Mouse (Mus musculus) spleen, postnatal 4 days (tissue): ENCODE results near the gene Pomt1.

Source experiments
- DNase-seq, 2 experiments: peaks; one replicate each; pipeline ENCODE4 v3.0.0; 2022; ENCODE audit warnings: low spot score in 2 of 2

The Pomt1 gene

DNA sequence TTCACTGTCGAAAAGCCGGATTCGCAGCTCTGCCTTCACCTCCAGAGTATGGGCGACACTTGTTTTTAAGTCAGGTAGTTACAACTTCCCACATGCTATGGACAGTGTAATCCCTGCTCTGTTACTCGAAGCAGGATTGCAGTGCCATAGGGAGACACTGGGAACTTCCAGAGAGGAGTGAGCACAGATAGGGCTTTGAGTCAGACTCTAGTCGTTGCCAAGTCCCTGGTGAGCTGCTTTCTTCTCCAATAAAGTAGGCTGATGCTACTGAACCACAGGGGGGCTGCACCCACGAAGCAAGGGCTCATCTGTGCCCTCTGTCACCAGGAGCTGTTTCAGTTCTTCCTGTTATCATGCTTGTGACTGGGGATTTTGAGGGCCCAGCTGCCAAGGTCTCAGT lies 14.8 kb upstream of the Pomt1 start:
- DNase-seq, result no peak

DNA sequence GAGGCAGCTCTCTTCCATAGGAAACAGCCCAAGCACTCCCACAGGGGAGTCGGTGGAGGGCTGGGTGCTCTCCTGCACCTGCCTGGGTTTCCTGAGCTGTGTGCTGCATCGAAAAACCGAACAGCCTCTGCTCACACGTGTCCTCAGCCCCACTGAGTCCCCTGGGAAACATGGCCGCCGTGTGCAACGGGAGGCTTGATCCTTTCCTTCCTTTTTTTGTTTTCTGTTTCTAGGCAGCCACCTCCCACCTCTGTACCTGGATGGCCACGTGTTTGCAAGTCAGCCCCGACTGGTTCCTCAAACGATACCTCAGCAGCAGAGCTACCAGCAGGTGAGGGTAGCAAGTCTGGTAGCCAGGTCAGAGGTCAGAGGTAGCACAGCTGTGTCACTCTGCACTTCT lies 14.3 kb upstream of the Pomt1 start:
- DNase-seq, result no peak

GRCm38 (mm10) chr2:32235433-32235832 lies 957 bp upstream of the Pomt1 start:
- no peak for DNase-seq

DNA sequence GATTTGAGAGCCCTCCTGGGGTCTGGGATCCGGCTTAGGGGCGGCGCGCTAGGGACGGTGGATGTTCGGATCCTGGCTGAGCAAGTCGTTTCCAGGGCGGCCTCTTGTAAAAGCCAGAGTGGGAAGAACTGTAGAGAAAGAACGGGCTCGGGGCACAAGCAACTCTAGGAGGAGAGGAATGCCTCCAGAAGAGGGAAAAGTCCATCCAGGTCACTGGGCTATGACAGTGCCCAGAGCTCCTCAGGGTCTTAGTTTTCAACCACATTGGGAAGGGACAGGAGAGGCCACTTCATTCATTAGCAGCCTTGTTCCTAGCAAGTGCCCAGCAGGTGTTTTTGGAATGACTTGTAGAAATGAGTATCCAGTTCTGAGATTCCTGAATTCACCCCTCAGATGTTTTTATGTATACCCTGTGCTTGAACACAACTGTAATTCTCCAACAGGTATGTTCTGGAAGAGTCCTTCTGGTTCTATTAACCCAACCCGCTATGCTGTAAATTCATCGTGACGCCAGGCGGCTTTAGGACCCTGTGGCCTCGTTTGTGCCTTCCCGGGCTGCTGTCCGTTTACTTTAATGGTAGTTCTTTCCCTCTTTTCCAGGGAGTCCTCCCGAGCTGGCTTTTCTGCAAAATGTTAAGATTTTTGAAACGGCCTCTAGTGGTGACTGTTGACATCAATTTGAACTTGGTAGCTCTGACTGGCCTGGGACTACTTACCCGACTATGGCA lies 534 bp downstream of the Pomt1 start:
- peak; percentile 47 to 72 for DNase-seq

DNA sequence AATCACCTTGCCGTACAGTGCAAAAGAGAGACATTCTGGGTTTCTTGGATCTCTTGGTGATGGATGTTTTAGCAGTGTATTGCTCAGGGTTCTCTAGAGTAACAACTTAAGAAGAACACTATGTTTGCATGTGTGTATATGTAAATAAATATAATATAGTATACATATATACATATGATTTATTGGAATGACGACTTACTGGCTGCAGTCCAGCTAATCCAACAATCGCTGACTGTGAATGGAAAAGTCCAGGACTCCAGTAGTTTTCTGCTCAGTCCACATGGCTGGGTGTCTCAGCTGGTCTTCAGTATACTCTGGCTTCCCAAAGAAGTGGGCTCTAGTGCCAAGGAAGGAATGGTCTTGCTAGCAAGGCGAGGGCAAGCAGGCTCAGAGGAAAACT lies 1.2 kb downstream of the Pomt1 start:
- no peak for DNase-seq

GRCm38 (mm10) chr2:32238708-32239435 lies 2.5 kb downstream of the Pomt1 start:
- DNase-seq, result no peak

GRCm38 (mm10) chr2:32240591-32240990 lies 4.2 kb downstream of the Pomt1 start:
- no peak for DNase-seq

GRCm38 (mm10) chr2:32242986-32243385 lies 6.6 kb downstream of the Pomt1 start:
- DNase-seq, result no peak

DNA sequence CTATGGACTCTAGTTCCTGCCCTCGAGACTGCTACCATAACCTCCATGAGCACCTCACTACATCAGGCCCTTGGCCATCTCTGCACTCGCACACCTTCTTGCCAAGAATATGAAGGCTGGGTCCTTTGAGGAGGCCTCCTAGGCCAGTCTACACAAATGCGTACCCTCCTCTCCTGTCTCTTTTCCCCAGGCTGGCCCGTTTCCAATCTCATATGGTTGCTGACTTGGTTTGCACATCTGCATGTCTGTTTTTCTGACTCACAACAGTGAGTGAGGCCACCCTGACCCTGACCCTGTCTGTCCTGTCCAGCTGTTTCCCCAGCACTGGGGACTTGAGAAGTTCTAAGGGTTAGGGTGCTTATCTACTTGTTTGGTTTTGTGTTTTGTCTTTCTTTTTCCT lies 10.4 kb downstream of the Pomt1 start:
- DNase-seq, result no peak

DNA sequence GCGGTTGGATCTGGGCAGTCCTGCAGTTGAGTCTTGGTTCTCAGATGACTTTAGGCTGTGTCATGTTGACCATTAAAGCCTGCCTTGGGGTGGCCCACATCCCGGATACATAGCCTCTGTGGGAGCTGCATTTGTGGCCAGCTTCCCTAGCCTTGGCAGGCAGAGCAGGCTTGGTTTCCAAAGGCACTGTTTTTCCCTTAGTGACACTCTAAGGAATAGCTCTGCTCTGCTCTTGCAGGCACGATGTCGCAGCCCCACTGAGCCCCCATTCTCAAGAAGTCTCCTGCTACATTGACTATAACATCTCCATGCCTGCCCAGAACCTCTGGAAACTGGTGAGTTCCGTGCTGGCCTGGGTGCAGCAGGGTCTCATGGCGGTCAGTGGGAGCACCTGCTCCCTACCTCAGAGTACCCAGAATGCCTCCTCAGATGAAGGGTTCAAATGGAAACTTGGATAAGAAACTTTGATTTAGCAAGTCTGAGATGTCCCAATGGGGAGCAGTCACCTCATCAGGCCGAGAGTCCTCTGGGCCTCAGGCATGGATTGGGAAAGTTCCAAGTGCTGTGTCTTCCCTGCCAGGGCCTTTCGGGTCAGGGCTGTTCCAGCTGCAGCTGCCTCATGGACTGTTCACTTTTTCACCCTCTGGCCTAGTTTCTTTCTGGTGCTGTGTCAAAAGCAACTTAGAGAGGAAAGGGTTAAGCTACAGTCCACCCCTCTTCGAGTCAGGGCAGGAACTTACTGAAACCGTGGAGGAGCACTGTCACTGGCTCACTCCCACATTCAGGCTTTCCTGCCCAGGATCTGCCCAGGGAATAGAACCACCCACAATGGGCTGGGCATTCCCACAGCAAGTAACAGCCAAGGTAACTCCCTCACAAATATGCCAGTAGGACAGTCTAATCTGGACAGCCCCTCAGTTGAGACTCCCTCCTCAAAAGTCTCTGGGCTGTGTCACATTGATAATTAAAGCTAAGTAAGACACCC lies 12.3 kb downstream of the Pomt1 start:
- no peak for DNase-seq

DNA sequence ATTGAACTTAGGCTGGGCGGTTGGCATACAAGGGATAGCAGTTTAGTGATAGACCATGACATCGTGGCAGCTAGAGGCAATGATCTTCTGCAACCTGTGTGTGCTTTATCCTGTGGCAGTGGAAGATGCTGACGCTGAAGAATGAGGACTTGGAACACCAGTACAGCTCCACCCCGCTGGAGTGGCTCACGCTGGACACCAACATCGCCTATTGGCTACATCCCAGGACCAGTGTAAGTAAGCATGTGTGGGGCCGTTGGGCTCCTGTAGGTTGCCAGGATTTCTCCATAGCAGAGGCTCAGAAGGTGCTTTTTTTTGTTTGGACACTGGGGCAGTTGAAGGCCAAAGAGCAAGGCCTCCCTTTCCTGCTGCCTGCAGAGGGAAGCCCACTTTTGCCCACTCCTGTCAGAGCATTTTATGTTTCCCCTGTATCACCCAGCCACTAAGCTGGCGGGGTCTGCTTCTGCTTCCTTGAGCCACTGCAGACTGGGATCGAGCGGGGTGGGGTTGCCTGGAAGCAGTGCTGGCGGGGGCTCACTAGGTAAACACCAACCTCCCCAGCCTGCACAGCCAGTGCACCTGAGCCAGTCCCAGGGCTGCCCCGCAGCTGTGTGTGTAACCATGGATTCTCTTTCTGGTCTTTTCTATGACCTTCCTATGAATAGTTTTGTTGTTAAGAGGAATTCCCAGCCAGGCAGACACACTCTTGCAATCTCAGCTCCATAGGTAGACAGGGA lies 15.6 kb downstream of the Pomt1 start:
- no peak for DNase-seq

- no peak for DNase-seq
Measured at GRCm38 (mm10) chr2:32252658-32253057, 16.3 kb downstream of the Pomt1 start.

GRCm38 (mm10) chr2:32253352-32253751 lies 17.0 kb downstream of the Pomt1 start:
- no peak for DNase-seq

GRCm38 (mm10) chr2:32254563-32254962 lies 18.2 kb downstream of the Pomt1 start:
- DNase-seq, result no peak

- no peak for DNase-seq
Measured at GRCm38 (mm10) chr2:32256273-32256672, 19.9 kb downstream of the Pomt1 start.

DNA sequence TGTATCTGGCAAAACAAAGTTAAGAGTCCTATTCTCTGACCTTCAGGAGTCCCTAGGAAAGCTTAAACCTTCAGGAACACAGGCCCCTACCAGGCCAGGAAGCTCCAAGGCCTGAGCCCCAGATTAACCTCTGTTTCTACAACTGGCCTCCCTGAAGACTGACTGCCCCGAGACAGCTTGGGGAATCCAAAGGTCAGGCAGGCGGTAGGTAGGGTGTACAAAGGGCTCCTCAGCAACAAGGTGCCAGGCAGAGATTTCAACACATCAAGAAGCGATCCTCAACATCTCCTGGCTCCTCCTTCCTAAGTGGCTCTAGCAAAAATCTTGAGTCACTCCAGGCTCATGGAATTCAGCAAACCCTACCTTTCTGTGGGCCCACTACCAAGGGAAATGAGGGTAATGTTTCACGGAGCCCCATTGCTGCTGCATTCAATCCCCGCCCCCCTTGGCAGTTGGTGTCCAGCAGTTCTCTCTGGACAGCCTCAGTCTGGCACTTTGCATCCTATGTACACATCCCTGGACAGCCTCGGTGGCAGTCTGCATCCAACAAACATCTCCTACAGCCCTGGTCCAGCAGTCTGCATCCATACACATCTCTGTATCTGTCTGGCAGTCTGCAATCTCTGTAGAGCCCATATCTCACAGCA lies 22.6 kb downstream of the Pomt1 start:
- no peak for DNase-seq

DNA sequence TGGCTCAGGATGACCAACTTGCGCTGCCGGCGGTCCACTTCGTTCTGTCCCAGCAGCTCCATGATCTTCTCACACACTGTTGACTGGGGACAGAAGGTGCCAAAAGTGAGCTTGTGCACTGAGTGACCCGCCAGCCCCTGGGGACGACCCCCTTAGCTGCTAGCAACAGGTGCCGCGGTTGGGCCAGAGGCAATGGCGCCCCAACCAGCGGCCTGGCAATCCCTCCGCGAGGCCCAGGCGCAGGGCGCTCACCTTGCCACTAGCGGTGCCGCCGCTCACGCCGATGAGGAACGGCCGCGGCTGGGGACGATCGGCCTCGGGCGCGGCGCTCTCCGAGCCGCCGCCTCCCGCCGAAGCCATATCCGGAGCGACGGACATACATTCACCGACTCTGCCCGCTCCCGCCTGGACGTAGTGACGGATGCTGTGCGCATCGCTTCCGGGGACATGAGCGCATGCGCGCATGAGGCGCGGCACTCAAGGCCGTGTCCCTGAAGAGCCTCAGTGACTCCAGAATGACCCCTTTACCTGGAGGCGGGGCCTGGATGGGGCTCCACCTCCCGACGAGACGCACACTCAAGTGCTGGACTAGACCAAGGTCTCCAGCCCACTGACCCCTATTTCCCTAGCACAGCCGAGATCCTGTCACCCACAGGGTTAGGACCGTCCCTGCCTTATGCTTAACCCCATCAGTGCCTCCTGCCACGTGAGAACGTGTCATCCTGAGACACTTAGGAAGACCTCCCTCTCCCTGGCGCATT lies 23.4 kb downstream of the Pomt1 start, which contains the start of gene Uck1:
Gene Uck1, minus strand, starts transcription at position 503 of the 761 bp plus-strand sequence.
- DNase-seq, result peak; percentile 90 to 95

DNA sequence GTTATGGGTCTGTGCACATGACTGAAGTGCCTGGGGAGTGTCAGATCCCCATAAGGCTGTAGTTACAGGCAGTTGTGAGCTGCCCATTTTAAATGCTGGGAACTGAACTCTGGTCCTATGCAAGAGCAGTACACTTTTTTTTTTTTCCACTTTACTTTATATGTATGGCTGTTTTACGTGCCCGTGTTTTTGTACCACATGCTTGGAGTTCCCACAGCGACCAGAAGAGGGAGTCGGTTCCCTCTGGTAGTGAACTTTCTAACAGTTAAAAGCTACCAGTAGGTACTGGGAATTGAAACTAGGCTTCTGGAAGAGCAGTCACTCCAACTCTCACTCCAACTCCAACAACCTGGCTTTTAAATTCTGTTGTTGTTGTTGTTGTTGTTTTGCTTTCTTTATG lies 24.2 kb downstream of the Pomt1 start:
- DNase-seq, result peak; percentile 78 to 88

DNA sequence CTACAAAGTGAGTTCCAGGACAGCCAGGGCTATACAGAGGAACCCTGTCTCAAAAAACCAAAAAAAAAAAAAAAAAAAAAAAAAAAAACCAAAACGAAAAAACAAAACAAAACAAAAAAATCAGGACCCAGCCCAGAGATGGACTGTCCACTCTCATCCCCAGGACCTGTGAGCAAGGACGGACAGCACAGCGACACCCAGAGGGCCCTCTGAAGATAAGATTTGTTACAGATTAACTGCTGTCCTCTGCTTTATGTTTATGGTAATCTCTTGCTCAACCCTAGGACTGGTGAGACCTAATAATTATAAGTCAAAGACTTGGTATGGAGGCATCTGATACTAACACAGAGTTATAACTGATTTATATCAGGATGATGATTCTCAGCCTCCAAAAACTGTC lies 39.4 kb downstream of the Pomt1 start:
- DNase-seq, result no peak

DNA sequence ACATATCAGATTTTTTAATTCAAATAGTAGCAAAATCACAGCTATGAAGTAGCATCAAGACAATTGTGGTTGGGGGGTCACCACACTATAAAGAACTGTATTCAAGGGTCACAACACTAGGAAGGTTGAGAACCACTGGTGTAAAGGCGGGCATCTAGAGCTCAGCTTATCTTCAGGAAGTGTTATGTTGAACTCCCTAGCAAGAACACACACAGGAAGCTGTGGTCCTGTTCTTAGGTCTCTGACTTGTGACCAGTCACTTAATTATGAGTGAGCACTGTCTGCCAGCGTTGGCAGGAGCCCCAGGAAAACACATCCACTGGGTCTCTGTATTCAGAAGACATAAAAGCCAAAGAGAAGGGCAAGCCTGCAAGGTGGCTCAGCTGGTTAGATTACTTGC lies 45.9 kb downstream of the Pomt1 start:
- no peak for DNase-seq
